Mouse (Mus musculus): Measurements from ENCODE around the gene Naa35. TPM values are rescaled to one million over a fixed set of nuclear protein-coding genes. Genes with fewer than 3 reads are reported as not detected.

Gene Naa35
- total RNA-seq, 1 experiment = 79.1 TPM

DNA sequence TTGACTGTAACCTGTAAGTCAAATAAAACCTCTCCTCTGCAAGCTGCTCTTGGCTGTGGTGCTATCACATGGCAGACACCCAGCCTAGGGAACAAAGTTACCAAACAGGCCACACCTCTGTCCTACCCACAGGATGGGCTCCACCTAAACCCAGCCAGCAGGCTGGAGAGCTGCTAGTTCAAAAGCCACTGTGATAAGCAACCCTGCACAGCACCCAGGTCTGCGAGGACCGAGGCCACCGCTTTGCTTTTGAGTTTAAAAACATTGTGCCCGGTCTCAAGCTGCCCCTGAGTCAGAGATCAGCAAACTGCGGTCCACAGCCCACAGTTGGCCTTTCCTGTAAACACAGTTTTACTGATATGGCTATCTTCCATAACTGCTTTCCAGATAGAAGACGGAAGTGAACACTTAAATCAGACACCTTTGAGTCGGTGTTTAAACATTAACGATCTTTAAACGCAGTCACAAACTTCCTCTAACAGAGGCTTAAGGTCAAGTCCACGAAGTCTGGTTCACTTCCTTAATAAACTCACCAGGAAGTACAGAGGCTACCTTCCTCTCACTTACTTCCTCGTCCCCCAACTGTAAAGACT, 83.5 kb downstream of the Naa35 start:
- H3K9ac ChIP-seq (ENCODE audit: insufficient read depth, low read depth, low read length, poor library complexity, severe bottlenecking) = peak overlapping the region; percentile 4; the same call in 1 of the 2 replicates
- DNase-seq (ENCODE audit: low read depth, low spot score) = no peak
- no peak for TF ChIP-seq ZNF384 (IDR thresholded peaks at IDR 0.05; ENCODE audit: low read depth, low read length)
- no peak for TF ChIP-seq HCFC1 (IDR thresholded peaks at IDR 0.05; ENCODE audit: borderline replicate concordance, insufficient read depth, low read length)
- TF ChIP-seq MAFK (IDR thresholded peaks at IDR 0.05; ENCODE audit: insufficient read depth, low read depth, low read length) = no peak
- TF ChIP-seq ZC3H11A (IDR thresholded peaks at IDR 0.05; ENCODE audit: borderline replicate concordance, low read depth, low read length) = no peak
- no peak for TF ChIP-seq CHD2 (IDR thresholded peaks at IDR 0.05; ENCODE audit: low read depth, low read length)
- H3K4me3 ChIP-seq (ENCODE audit: insufficient read depth in 1 of 2, low read depth in 1 of 2, low read length in 2 of 2, poor library complexity in 1 of 2, severe bottlenecking in 1 of 2) = no peak overlapping the region
- in situ Hi-C loops (cut with MboI; ENCODE audit: low sequenced_read_pairs in 2 of 2, unreplicated experiment in 2 of 2) = no loop called here
- H3K36me3 ChIP-seq (ENCODE audit: control insufficient read depth, insufficient read depth, low read length, poor library complexity, severe bottlenecking) = peaks cover 16% of the 10 kb centered on the region
- peak overlapping the region; percentile 9; the same call in 1 of the 2 replicates for H3K27ac ChIP-seq (ENCODE audit: insufficient read depth, low read depth, low read length, poor library complexity, severe bottlenecking)
- H3K9me3 ChIP-seq (ENCODE audit: control insufficient read depth, insufficient read depth, low read depth, low read length) = no peaks in the 10 kb centered on the region
- H3K4me1 ChIP-seq (ENCODE audit: control insufficient read depth in 2 of 2, insufficient read depth in 2 of 2, low read length in 2 of 2, poor library complexity in 1 of 2) = peaks cover 3 to 27% of the 10 kb centered on the region in 2 experiments; a peak in 2 of 4 replicates

DNA sequence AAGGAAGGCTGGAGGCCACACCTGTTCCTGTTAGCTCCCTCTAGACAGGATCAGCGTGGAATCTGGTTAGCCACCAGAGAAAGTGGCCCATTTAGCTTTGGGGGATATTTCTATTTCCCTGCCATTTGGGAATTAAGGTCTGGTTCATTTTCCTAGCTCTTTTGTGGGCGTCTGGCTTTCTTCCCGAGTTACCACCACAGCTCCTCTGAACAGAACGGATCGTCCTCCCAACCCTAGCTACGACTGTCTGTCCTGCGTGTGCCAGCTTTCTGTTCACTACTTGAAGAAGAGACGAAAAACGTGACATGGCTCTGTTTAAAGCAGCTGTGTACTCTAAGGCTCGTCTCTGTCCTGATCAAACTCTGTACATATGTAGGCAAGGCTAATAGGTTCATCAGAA, 84.9 kb downstream of the Naa35 start:
- Histone ChIP-seq H3K27ac (ENCODE audit: insufficient read depth, low read depth, low read length, poor library complexity, severe bottlenecking) (no peak overlapping the region), H3K4me1 (ENCODE audit: control insufficient read depth in 2 of 2, insufficient read depth in 2 of 2, low read length in 2 of 2, poor library complexity in 1 of 2) (peaks cover 3 to 25% of the 10 kb centered on the region in 2 experiments; a peak in 2 of 4 replicates), H3K9ac (ENCODE audit: insufficient read depth, low read depth, low read length, poor library complexity, severe bottlenecking) (no peak overlapping the region), H3K36me3 (ENCODE audit: control insufficient read depth, insufficient read depth, low read length, poor library complexity, severe bottlenecking) (peaks cover 9% of the 10 kb centered on the region), H3K9me3 (ENCODE audit: control insufficient read depth, insufficient read depth, low read depth, low read length) (no peaks in the 10 kb centered on the region), H3K4me3 (ENCODE audit: insufficient read depth in 1 of 2, low read depth in 1 of 2, low read length in 2 of 2, poor library complexity in 1 of 2, severe bottlenecking in 1 of 2) (no peak overlapping the region)
- TF ChIP-seq CHD2 (IDR thresholded peaks at IDR 0.05; ENCODE audit: low read depth, low read length) (no peak), ZNF384 (IDR thresholded peaks at IDR 0.05; ENCODE audit: low read depth, low read length) (no peak)
- in situ Hi-C loops (cut with MboI; ENCODE audit: low sequenced_read_pairs in 2 of 2, unreplicated experiment in 2 of 2) = no loop called here
- no peak for DNase-seq (ENCODE audit: low read depth, low spot score)

DNA sequence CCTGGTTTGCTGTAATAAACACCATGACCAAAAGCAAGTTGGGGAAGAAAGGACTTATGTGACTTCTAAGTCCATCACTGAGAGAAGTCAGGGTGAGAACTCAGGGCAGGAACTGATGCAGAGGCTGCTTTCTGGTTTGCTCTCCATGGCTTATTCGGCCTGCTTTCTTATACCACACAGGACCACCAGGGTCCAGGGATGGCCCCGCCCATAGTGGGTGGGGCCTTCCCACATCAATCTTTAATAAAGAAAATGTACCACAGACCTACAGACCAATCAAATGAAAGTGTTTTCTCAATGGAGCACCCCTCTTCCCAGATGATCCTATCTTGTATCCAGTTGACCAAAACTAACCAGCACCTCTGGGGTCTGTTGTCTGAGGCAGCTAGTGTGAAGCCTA, 86.5 kb downstream of the Naa35 start:
- no peak for TF ChIP-seq ZC3H11A (IDR thresholded peaks at IDR 0.05; ENCODE audit: borderline replicate concordance, low read depth, low read length)
- no peak for TF ChIP-seq CHD2 (IDR thresholded peaks at IDR 0.05; ENCODE audit: low read depth, low read length)
- TF ChIP-seq ZNF384 (IDR thresholded peaks at IDR 0.05; ENCODE audit: low read depth, low read length) = no peak
- TF ChIP-seq HCFC1 (IDR thresholded peaks at IDR 0.05; ENCODE audit: borderline replicate concordance, insufficient read depth, low read length) = no peak
- no peak for TF ChIP-seq MAFK (IDR thresholded peaks at IDR 0.05; ENCODE audit: insufficient read depth, low read depth, low read length)
- Histone ChIP-seq H3K9ac (ENCODE audit: insufficient read depth, low read depth, low read length, poor library complexity, severe bottlenecking) (no peak overlapping the region), H3K36me3 (ENCODE audit: control insufficient read depth, insufficient read depth, low read length, poor library complexity, severe bottlenecking) (peaks cover 2% of the 10 kb centered on the region; the same call in 1 of the 2 replicates), H3K4me3 (ENCODE audit: insufficient read depth in 1 of 2, low read depth in 1 of 2, low read length in 2 of 2, poor library complexity in 1 of 2, severe bottlenecking in 1 of 2) (no peak overlapping the region), H3K27ac (ENCODE audit: insufficient read depth, low read depth, low read length, poor library complexity, severe bottlenecking) (no peak overlapping the region), H3K4me1 (ENCODE audit: control insufficient read depth in 2 of 2, insufficient read depth in 2 of 2, low read length in 2 of 2, poor library complexity in 1 of 2) (peaks cover 3 to 22% of the 10 kb centered on the region in 2 experiments; a peak in 2 of 4 replicates), H3K9me3 (ENCODE audit: control insufficient read depth, insufficient read depth, low read depth, low read length) (no peaks in the 10 kb centered on the region)
- in situ Hi-C loops (cut with MboI; ENCODE audit: low sequenced_read_pairs in 2 of 2, unreplicated experiment in 2 of 2) = no loop called here
- no peak for DNase-seq (ENCODE audit: low read depth, low spot score)

DNA sequence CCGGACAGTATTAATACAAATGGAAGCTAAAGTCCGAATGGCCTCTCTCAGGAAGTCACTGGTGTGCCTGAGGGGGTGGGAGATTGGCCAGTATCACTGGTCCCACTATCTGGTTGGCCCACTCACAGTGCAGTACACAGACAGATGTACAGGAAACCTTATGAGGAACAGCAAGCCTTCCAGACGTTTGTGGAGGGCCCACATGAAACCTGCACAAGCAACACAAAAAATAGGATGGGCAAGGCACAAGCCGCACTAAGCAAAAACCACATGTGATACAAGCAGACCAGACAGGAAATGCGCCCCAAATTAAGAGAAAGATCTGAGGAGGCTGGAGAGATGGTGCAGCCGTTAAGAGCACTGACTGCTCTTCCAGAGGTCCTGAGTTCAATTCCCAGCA, 87.2 kb downstream of the Naa35 start:
- H3K9ac ChIP-seq (ENCODE audit: insufficient read depth, low read depth, low read length, poor library complexity, severe bottlenecking) = no peak overlapping the region
- H3K36me3 ChIP-seq (ENCODE audit: control insufficient read depth, insufficient read depth, low read length, poor library complexity, severe bottlenecking) = peaks cover 2% of the 10 kb centered on the region; the same call in 1 of the 2 replicates
- no peak for DNase-seq (ENCODE audit: low read depth, low spot score)
- no peaks in the 10 kb centered on the region for H3K9me3 ChIP-seq (ENCODE audit: control insufficient read depth, insufficient read depth, low read depth, low read length)
- no peak overlapping the region for H3K27ac ChIP-seq (ENCODE audit: insufficient read depth, low read depth, low read length, poor library complexity, severe bottlenecking)
- no peak overlapping the region for H3K4me3 ChIP-seq (ENCODE audit: insufficient read depth in 1 of 2, low read depth in 1 of 2, low read length in 2 of 2, poor library complexity in 1 of 2, severe bottlenecking in 1 of 2)
- H3K4me1 ChIP-seq (ENCODE audit: control insufficient read depth in 2 of 2, insufficient read depth in 2 of 2, low read length in 2 of 2, poor library complexity in 1 of 2) = peaks cover 3 to 22% of the 10 kb centered on the region in 2 experiments; a peak in 2 of 4 replicates
- in situ Hi-C loops (cut with MboI; ENCODE audit: low sequenced_read_pairs in 2 of 2, unreplicated experiment in 2 of 2) = no loop called here
- TF ChIP-seq ZC3H11A (IDR thresholded peaks at IDR 0.05; ENCODE audit: borderline replicate concordance, low read depth, low read length) (no peak), ZNF384 (IDR thresholded peaks at IDR 0.05; ENCODE audit: low read depth, low read length) (no peak), HCFC1 (IDR thresholded peaks at IDR 0.05; ENCODE audit: borderline replicate concordance, insufficient read depth, low read length) (no peak), CHD2 (IDR thresholded peaks at IDR 0.05; ENCODE audit: low read depth, low read length) (no peak), MAFK (IDR thresholded peaks at IDR 0.05; ENCODE audit: insufficient read depth, low read depth, low read length) (no peak)

Data from ES-E14 (cell line).